Mouse (Mus musculus): ENCODE results near the gene Ccdc136. TPM values are rescaled to one million over a fixed set of nuclear protein-coding genes. Genes with fewer than 3 reads are reported as not detected.

The Ccdc136 gene
- total and polyA plus RNA-seq, 3 experiments: 0.22 TPM; not detected in 2

GRCm38 (mm10) chr6:29471137-29471536, 75.0 kb downstream of the Ccdc136 start, which contains the start of gene Atp6v1fnb:
Atp6v1fnb (plus strand) TSS chr6:29471437.
- Histone ChIP-seq H3K79me2 (ENCODE audit: control insufficient read depth, insufficient read depth, low read length, poor library complexity) (peaks cover 14% of the 10 kb centered on the region), H3K4me1 (ENCODE audit: control insufficient read depth in 1 of 2, insufficient read depth in 2 of 2, low read length in 2 of 2) (peaks cover 4 to 17% of the 10 kb centered on the region in 2 experiments; a peak in 3 of 4 replicates), H3K27me3 (ENCODE audit: control insufficient read depth in 1 of 2, insufficient read depth in 2 of 2, low read length in 2 of 2) (no peaks in the 10 kb centered on the region), H3K36me3 (ENCODE audit: control insufficient read depth in 1 of 2, insufficient read depth in 2 of 2, low read length in 2 of 2) (peaks cover 3 to 16% of the 10 kb centered on the region in 2 experiments; a peak in 3 of 4 replicates), H3K9me3 (replicated peaks; ENCODE audit: insufficient read depth, low read length) (no peaks in the 10 kb centered on the region), H3K9ac (ENCODE audit: control insufficient read depth, low read depth, low read length, poor library complexity, severe bottlenecking) (no peak within 1 kb of the TSS), H3K4me3 (ENCODE audit: control insufficient read depth in 1 of 2, insufficient read depth in 1 of 2, low read depth in 2 of 2, low read length in 2 of 2) (no peak within 1 kb of the TSS), H3K27ac (ENCODE audit: control insufficient read depth, low read depth, low read length) (no peak within 1 kb of the TSS)
- TF ChIP-seq TBP (IDR thresholded peaks at IDR 0.05; ENCODE audit: low read depth, low read length): no peak
- TF ChIP-seq POLR2A (IDR thresholded peaks at IDR 0.05; ENCODE audit: control insufficient read depth in 1 of 2, insufficient read depth in 1 of 2, low read depth in 1 of 2, low read length in 2 of 2, poor library complexity in 1 of 2): no peak
- no peak for TF ChIP-seq MAZ (IDR thresholded peaks at IDR 0.05; ENCODE audit: low read depth, low read length)
- no peak for TF ChIP-seq MXI1 (IDR thresholded peaks at IDR 0.05; ENCODE audit: low read depth, low read length)
- no peak for TF ChIP-seq UBTF (IDR thresholded peaks at IDR 0.05; ENCODE audit: borderline replicate concordance, insufficient read depth, low read depth, low read length)
- no peak for TF ChIP-seq SMC3 (IDR thresholded peaks at IDR 0.05; ENCODE audit: low read depth, low read length)
- no peak for TF ChIP-seq ZC3H11A (IDR thresholded peaks at IDR 0.05; ENCODE audit: low read depth, low read length)
- no peak for TF ChIP-seq E2F4 (IDR thresholded peaks at IDR 0.05; ENCODE audit: borderline replicate concordance, low read depth, low read length)
- no peak; the same call in 1 of the 2 replicates for TF ChIP-seq ZMIZ1 (IDR thresholded peaks at IDR 0.05; ENCODE audit: low read depth, low read length)
- no peak for TF ChIP-seq MYB (IDR thresholded peaks at IDR 0.05; ENCODE audit: low read depth, low read length)
- no peak for TF ChIP-seq ZNF384 (IDR thresholded peaks at IDR 0.05; ENCODE audit: low read depth, low read length)
- no peak for TF ChIP-seq GATA1 (IDR thresholded peaks at IDR 0.05; ENCODE audit: low read depth, low read length)
- TF ChIP-seq NELFE (IDR thresholded peaks at IDR 0.05; ENCODE audit: low read depth, low read length): no peak
- no peak for TF ChIP-seq BHLHE40 (IDR thresholded peaks at IDR 0.05; ENCODE audit: borderline replicate concordance, low read depth, low read length)
- TF ChIP-seq ETS1 (IDR thresholded peaks at IDR 0.05; ENCODE audit: low read depth, low read length): no peak
- TF ChIP-seq MEF2A (IDR thresholded peaks at IDR 0.05; ENCODE audit: extremely low read depth, insufficient replicate concordance, low read depth, low read length, poor library complexity, severe bottlenecking): no peak
- no peak for TF ChIP-seq CTCF (IDR thresholded peaks at IDR 0.05 in 2 of 3, conservative IDR thresholded peaks at IDR 0.05 in 1 of 3; ENCODE audit: control insufficient read depth in 1 of 3, insufficient read depth in 1 of 3, low read depth in 2 of 3, low read length in 3 of 3, poor library complexity in 1 of 3, severe bottlenecking in 1 of 3)
- TF ChIP-seq EP300 (IDR thresholded peaks at IDR 0.05; ENCODE audit: low read depth in 1 of 2, low read length in 2 of 2): no peak
- no peak for TF ChIP-seq ELF1 (IDR thresholded peaks at IDR 0.05; ENCODE audit: low read depth, low read length)
- TF ChIP-seq TCF12 (IDR thresholded peaks at IDR 0.05; ENCODE audit: low read depth, low read length): no peak
- DNase-seq (ENCODE audit: low read depth, low spot score): no peak
